Mouse (Mus musculus): ENCODE data around the gene Mgat4d.

GRCm38 (mm10) chr8:83331899-83332697 lies 16.2 kb upstream of the Mgat4d start, which contains the start of gene Elmod2:
- no peak for TF ChIP-seq CTCF (IDR thresholded peaks at IDR 0.05; ENCODE audit: low read depth, low read length)
- peak; percentile 34 for TF ChIP-seq POLR2A (IDR thresholded peaks at IDR 0.05; ENCODE audit: insufficient read depth, low read length)

Data from ES-Bruce4 (cell line).